Mouse (Mus musculus): ENCODE measurements around the gene Tub. TPM values are rescaled to one million over a fixed set of nuclear protein-coding genes. Genes with fewer than 3 reads are reported as not detected.
A peak's percentile ranks its signal among the peaks of the same experiment; 100 is the strongest.

The Tub gene
- polyA plus RNA-seq, 1 experiment from 2014 or later, result 3.9 TPM

GRCm38 (mm10) chr7:109026976-109027375 lies 76.8 kb downstream of the Tub start:
- Histone ChIP-seq H3K4me2 (ENCODE audit: low read depth, low read length) (no peak overlapping the region), H3K27ac (replicated peaks; ENCODE audit: low read depth, low read length) (no peak overlapping the region), H3K4me3 (ENCODE audit: low read depth, low read length) (no peak overlapping the region), H3K9me3 (replicated peaks; ENCODE audit: control insufficient read depth, low read length) (no peaks in the 10 kb centered on the region), H3K36me3 (replicated peaks; ENCODE audit: control insufficient read depth, insufficient read depth, low read depth, low read length) (no peaks in the 10 kb centered on the region), H3K9ac (replicated peaks; ENCODE audit: low read length) (no peak overlapping the region), H3K4me1 (ENCODE audit: control insufficient read depth, insufficient read depth, low read length) (no peaks in the 10 kb centered on the region), H3K27me3 (ENCODE audit: control insufficient read depth, insufficient read depth, low read length) (no peaks in the 10 kb centered on the region)
- DNase-seq (ENCODE audit: low spot score) (no peak), ATAC-seq (replicated peaks; ENCODE audit: insufficient number of reproducible peaks, low FRiP score, low TSS enrichment, low read depth) (no peak)
- WGBS, result 86% methylated on average over 9 of the region's 9 CpGs

- Histone ChIP-seq H3K27ac (replicated peaks; ENCODE audit: low read depth, low read length) (no peak overlapping the region), H3K4me2 (ENCODE audit: low read depth, low read length) (no peak overlapping the region), H3K4me1 (ENCODE audit: control insufficient read depth, insufficient read depth, low read length) (no peaks in the 10 kb centered on the region), H3K27me3 (ENCODE audit: control insufficient read depth, insufficient read depth, low read length) (no peaks in the 10 kb centered on the region), H3K9me3 (replicated peaks; ENCODE audit: control insufficient read depth, low read length) (no peaks in the 10 kb centered on the region), H3K4me3 (ENCODE audit: low read depth, low read length) (no peak overlapping the region), H3K36me3 (replicated peaks; ENCODE audit: control insufficient read depth, insufficient read depth, low read depth, low read length) (no peaks in the 10 kb centered on the region), H3K9ac (replicated peaks; ENCODE audit: low read length) (no peak overlapping the region)
- DNase-seq (ENCODE audit: low spot score) (no peak), ATAC-seq (replicated peaks; ENCODE audit: insufficient number of reproducible peaks, low FRiP score, low TSS enrichment, low read depth) (no peak)
- WGBS, result 95% methylated on average over 7 of the region's 7 CpGs
These were observed 77.6 kb downstream of the Tub start for GRCm38 (mm10) chr7:109027721-109028120.

GRCm38 (mm10) chr7:109028204-109028603 lies 78.1 kb downstream of the Tub start:
- no peak overlapping the region for H3K27ac ChIP-seq (replicated peaks; ENCODE audit: low read depth, low read length)
- no peak for ATAC-seq (replicated peaks; ENCODE audit: insufficient number of reproducible peaks, low FRiP score, low TSS enrichment, low read depth)
- WGBS, result 30% methylated on average over 6 of the region's 6 CpGs
- no peak overlapping the region for H3K4me2 ChIP-seq (ENCODE audit: low read depth, low read length)
- H3K4me1 ChIP-seq (ENCODE audit: control insufficient read depth, insufficient read depth, low read length), result no peaks in the 10 kb centered on the region
- H3K9ac ChIP-seq (replicated peaks; ENCODE audit: low read length), result no peak overlapping the region
- H3K27me3 ChIP-seq (ENCODE audit: control insufficient read depth, insufficient read depth, low read length), result no peaks in the 10 kb centered on the region
- H3K9me3 ChIP-seq (replicated peaks; ENCODE audit: control insufficient read depth, low read length), result no peaks in the 10 kb centered on the region
- peak; percentile 81 for DNase-seq (ENCODE audit: low spot score)
- no peak overlapping the region for H3K4me3 ChIP-seq (ENCODE audit: low read depth, low read length)
- no peaks in the 10 kb centered on the region for H3K36me3 ChIP-seq (replicated peaks; ENCODE audit: control insufficient read depth, insufficient read depth, low read depth, low read length)

GRCm38 (mm10) chr7:109029961-109030465 lies 79.9 kb downstream of the Tub start:
- no peaks in the 10 kb centered on the region for H3K36me3 ChIP-seq (replicated peaks; ENCODE audit: control insufficient read depth, insufficient read depth, low read depth, low read length)
- no peaks in the 10 kb centered on the region for H3K4me1 ChIP-seq (ENCODE audit: control insufficient read depth, insufficient read depth, low read length)
- H3K4me2 ChIP-seq (ENCODE audit: low read depth, low read length), result no peak overlapping the region
- 85% methylated on average over 6 of the region's 6 CpGs for WGBS
- DNase-seq (ENCODE audit: low spot score) (no peak), ATAC-seq (replicated peaks; ENCODE audit: insufficient number of reproducible peaks, low FRiP score, low TSS enrichment, low read depth) (no peak)
- no peaks in the 10 kb centered on the region for H3K27me3 ChIP-seq (ENCODE audit: control insufficient read depth, insufficient read depth, low read length)
- no peak overlapping the region for H3K4me3 ChIP-seq (ENCODE audit: low read depth, low read length)
- no peaks in the 10 kb centered on the region for H3K9me3 ChIP-seq (replicated peaks; ENCODE audit: control insufficient read depth, low read length)
- no peak overlapping the region for H3K27ac ChIP-seq (replicated peaks; ENCODE audit: low read depth, low read length)
- no peak overlapping the region for H3K9ac ChIP-seq (replicated peaks; ENCODE audit: low read length)

- H3K27me3 ChIP-seq (ENCODE audit: control insufficient read depth, insufficient read depth, low read length), result no peaks in the 10 kb centered on the region
These were observed 81.2 kb downstream of the Tub start for GRCm38 (mm10) chr7:109031331-109031730.

GRCm38 (mm10) chr7:109032054-109032453 lies 81.9 kb downstream of the Tub start:
- no peak overlapping the region for H3K9ac ChIP-seq (replicated peaks; ENCODE audit: low read length)
- no peaks in the 10 kb centered on the region for H3K4me1 ChIP-seq (ENCODE audit: control insufficient read depth, insufficient read depth, low read length)
- H3K27ac ChIP-seq (replicated peaks; ENCODE audit: low read depth, low read length), result no peak overlapping the region
- no peak overlapping the region for H3K4me2 ChIP-seq (ENCODE audit: low read depth, low read length)
- no peaks in the 10 kb centered on the region for H3K27me3 ChIP-seq (ENCODE audit: control insufficient read depth, insufficient read depth, low read length)
- no peaks in the 10 kb centered on the region for H3K36me3 ChIP-seq (replicated peaks; ENCODE audit: control insufficient read depth, insufficient read depth, low read depth, low read length)
- H3K9me3 ChIP-seq (replicated peaks; ENCODE audit: control insufficient read depth, low read length), result no peaks in the 10 kb centered on the region
- no peak for ATAC-seq (replicated peaks; ENCODE audit: insufficient number of reproducible peaks, low FRiP score, low TSS enrichment, low read depth)
- DNase-seq (ENCODE audit: low spot score), result no peak
- WGBS, result 75% methylated on average over 2 of the region's 2 CpGs
- H3K4me3 ChIP-seq (ENCODE audit: low read depth, low read length), result no peak overlapping the region

More at GRCm38 (mm10) chr7:109031331-109031730, 81.2 kb downstream of the Tub start:
- H3K9me3 ChIP-seq (replicated peaks; ENCODE audit: control insufficient read depth, low read length), result no peaks in the 10 kb centered on the region
- 88% methylated on average over 3 of the region's 3 CpGs for WGBS
- H3K9ac ChIP-seq (replicated peaks; ENCODE audit: low read length), result no peak overlapping the region
- no peak overlapping the region for H3K27ac ChIP-seq (replicated peaks; ENCODE audit: low read depth, low read length)
- H3K36me3 ChIP-seq (replicated peaks; ENCODE audit: control insufficient read depth, insufficient read depth, low read depth, low read length), result no peaks in the 10 kb centered on the region
- DNase-seq (ENCODE audit: low spot score) (no peak), ATAC-seq (replicated peaks; ENCODE audit: insufficient number of reproducible peaks, low FRiP score, low TSS enrichment, low read depth) (no peak)
- no peaks in the 10 kb centered on the region for H3K4me1 ChIP-seq (ENCODE audit: control insufficient read depth, insufficient read depth, low read length)
- H3K4me2 ChIP-seq (ENCODE audit: low read depth, low read length), result no peak overlapping the region
- no peak overlapping the region for H3K4me3 ChIP-seq (ENCODE audit: low read depth, low read length)

GRCm38 (mm10) chr7:109038121-109038735 lies 88.1 kb downstream of the Tub start:
- Histone ChIP-seq H3K27me3 (ENCODE audit: control insufficient read depth, insufficient read depth, low read length) (no peaks in the 10 kb centered on the region), H3K4me2 (ENCODE audit: low read depth, low read length) (no peak overlapping the region), H3K36me3 (replicated peaks; ENCODE audit: control insufficient read depth, insufficient read depth, low read depth, low read length) (no peaks in the 10 kb centered on the region), H3K9ac (replicated peaks; ENCODE audit: low read length) (no peak overlapping the region), H3K9me3 (replicated peaks; ENCODE audit: control insufficient read depth, low read length) (no peaks in the 10 kb centered on the region), H3K4me1 (ENCODE audit: control insufficient read depth, insufficient read depth, low read length) (no peaks in the 10 kb centered on the region), H3K27ac (replicated peaks; ENCODE audit: low read depth, low read length) (no peak overlapping the region), H3K4me3 (ENCODE audit: low read depth, low read length) (no peak overlapping the region)
- WGBS, result 87% methylated on average over 8 of the region's 8 CpGs
- DNase-seq (ENCODE audit: low spot score) (no peak), ATAC-seq (replicated peaks; ENCODE audit: insufficient number of reproducible peaks, low FRiP score, low TSS enrichment, low read depth) (no peak)

GRCm38 (mm10) chr7:109038987-109039386 lies 88.8 kb downstream of the Tub start:
- ATAC-seq (replicated peaks; ENCODE audit: insufficient number of reproducible peaks, low FRiP score, low TSS enrichment, low read depth), result no peak
- Histone ChIP-seq H3K36me3 (replicated peaks; ENCODE audit: control insufficient read depth, insufficient read depth, low read depth, low read length) (no peaks in the 10 kb centered on the region), H3K4me1 (ENCODE audit: control insufficient read depth, insufficient read depth, low read length) (no peaks in the 10 kb centered on the region), H3K4me3 (ENCODE audit: low read depth, low read length) (no peak overlapping the region), H3K4me2 (ENCODE audit: low read depth, low read length) (no peak overlapping the region), H3K9me3 (replicated peaks; ENCODE audit: control insufficient read depth, low read length) (no peaks in the 10 kb centered on the region), H3K27me3 (ENCODE audit: control insufficient read depth, insufficient read depth, low read length) (no peaks in the 10 kb centered on the region), H3K9ac (replicated peaks; ENCODE audit: low read length) (no peak overlapping the region), H3K27ac (replicated peaks; ENCODE audit: low read depth, low read length) (no peak overlapping the region)
- WGBS, result 36% methylated on average over 1 of the region's 1 CpGs
- no peak for DNase-seq (ENCODE audit: low spot score)
